Mouse (Mus musculus) forebrain, postnatal 0 days (tissue): Measurements from ENCODE around the gene Nphs1. TPM values are rescaled to one million over a fixed set of nuclear protein-coding genes. Genes with fewer than 3 reads are reported as not detected.
A peak's percentile ranks its signal among the peaks of the same experiment; 100 is the strongest.

Experiments used
- ATAC-seq: fragments of 200-750 bp; cut with Nextera tagmentation; 2 replicates; pipeline ENCODE4 v1.8.0; 2017; ENCODE audit warnings: mild to moderate bottlenecking, moderate library complexity
- DNase-seq: peaks from one replicate; pipeline ENCODE4 v3.0.0-alpha.2; 2015
- H3K27ac ChIP-seq: fragments of 300-500 bp; sonication (generic); 2 replicates; pipeline ENCODE4 v1.5.1; 2014; ENCODE audit warnings: low read depth, mild to moderate bottlenecking, antibody characterized with exemption, low read length, moderate library complexity, mixed read lengths
- H3K27me3 ChIP-seq: fragments of 300-500 bp; sonication (generic); 2 replicates; pipeline ENCODE4 v1.6.1; 2014; ENCODE audit warnings: mild to moderate bottlenecking, low read length, mixed read lengths; ENCODE audit not compliant: insufficient read depth
- H3K36me3 ChIP-seq: fragments of 300-500 bp; sonication (generic); 2 replicates; pipeline ENCODE4 v1.6.1; 2014; ENCODE audit warnings: mild to moderate bottlenecking, moderate library complexity; ENCODE audit not compliant: insufficient read depth
- H3K4me1 ChIP-seq: fragments of 300-500 bp; sonication (generic); 2 replicates; pipeline ENCODE4 v1.6.1; 2014; ENCODE audit warnings: antibody characterized with exemption; ENCODE audit not compliant: insufficient read depth
- H3K4me2 ChIP-seq: fragments of 300-500 bp; sonication (generic); 2 replicates; pipeline ENCODE4 v1.6.1; 2014; ENCODE audit warnings: low read depth, mild to moderate bottlenecking, moderate library complexity
- H3K4me3 ChIP-seq: fragments of 300-500 bp; sonication (generic); 2 replicates; pipeline ENCODE4 v1.5.1; 2014; ENCODE audit warnings: low read depth, low read length, mixed read lengths
- H3K9ac ChIP-seq: fragments of 300-500 bp; sonication (generic); 2 replicates; pipeline ENCODE4 v1.6.1; 2014; ENCODE audit warnings: mild to moderate bottlenecking
- H3K9me3 ChIP-seq: fragments of 300-500 bp; sonication (generic); 2 replicates; pipeline ENCODE4 v1.6.1; 2016; ENCODE audit warnings: low read length
- CTCF ChIP-seq: sonication (generic); IDR thresholded peaks from 2 replicates; pipeline ENCODE4 v1.5.1; 2016; ENCODE audit warnings: antibody characterized with exemption, control low read depth, low read depth
- WGBS: fragments of 180-500 bp; shearing (Covaris S2); extraction: QIAGEN DNeasy Blood & Tissue Kit; methylation state at CpG from one replicate; pipeline ENCODE4 v1.1.7; 2014; 5-methylcytosine and 5-hydroxymethylcytosine counted together
- polyA plus RNA-seq: library from polyadenylated mRNA; unstranded; fragments of >200 nt; fragmentation: Nextera tagmentation; extraction: Ambion mirVana; gene quantifications from 2 replicates; pipeline ENCODE4 v1.2.1, GENCODE M21; 2015
- total RNA-seq: library from RNA; depleted of rRNA; stranded (reverse); fragments of >200 nt; gene quantifications from 2 replicates; pipeline ENCODE4 v1.2.3, GENCODE M21; 2014; rRNA removed

The Nphs1 gene
- total and polyA plus RNA-seq, 2 experiments from 2014 or later, result 0.06 TPM; not detected in 1

- Histone ChIP-seq H3K9me3 (no peaks in the 10 kb centered on the region), H3K9ac (no peak overlapping the region), H3K4me1 (0 out of 2 replicates have a peak, but pooled peaks cover 3% of the 10 kb centered on the region), H3K27ac (no peak overlapping the region), H3K27me3 (no peaks in the 10 kb centered on the region), H3K4me3 (no peak overlapping the region), H3K36me3 (peaks cover 91% of the 10 kb centered on the region), H3K4me2 (no peak overlapping the region)
- DNase-seq (no peak), ATAC-seq (no peak)
- WGBS, result 81% methylated on average over 14 of the region's 14 CpGs
- TF ChIP-seq CTCF, result no peak
Measured at GRCm38 (mm10) chr7:30526981-30527380, 68.9 kb downstream of the Nphs1 start.

- Histone ChIP-seq H3K9me3 (no peaks in the 10 kb centered on the region), H3K9ac (no peak overlapping the region), H3K4me3 (no peak overlapping the region), H3K4me1 (peaks cover 20% of the 10 kb centered on the region), H3K36me3 (peaks cover 66% of the 10 kb centered on the region), H3K27ac (no peak overlapping the region), H3K27me3 (no peaks in the 10 kb centered on the region), H3K4me2 (0 out of 2 replicates have a peak overlapping the region, but pooled peaks have one; percentile 2)
- 79% methylated on average over 9 of the region's 9 CpGs for WGBS
- DNase-seq (no peak), ATAC-seq (no peak)
- TF ChIP-seq CTCF, result no peak
Measured at GRCm38 (mm10) chr7:30531291-30531815, 73.2 kb downstream of the Nphs1 start.

- Histone ChIP-seq H3K4me2 (peak overlapping the region; percentile 83), H3K27me3 (no peaks in the 10 kb centered on the region), H3K4me1 (peaks cover 20% of the 10 kb centered on the region), H3K36me3 (peaks cover 51% of the 10 kb centered on the region), H3K9me3 (no peaks in the 10 kb centered on the region), H3K9ac (peak overlapping the region; percentile 94), H3K27ac (0 out of 2 replicates have a peak overlapping the region, but pooled peaks have one; percentile 15), H3K4me3 (peak overlapping the region; percentile 88)
- DNase-seq (no peak), ATAC-seq (no peak)
- no peak for TF ChIP-seq CTCF
- WGBS, result 8% methylated on average over 8 of the region's 8 CpGs
Measured at GRCm38 (mm10) chr7:30532931-30533330, 74.8 kb downstream of the Nphs1 start.

GRCm38 (mm10) chr7:30533941-30534632, 76.0 kb downstream of the Nphs1 start:
- Histone ChIP-seq H3K36me3 (peaks cover 39% of the 10 kb centered on the region), H3K4me3 (peak overlapping the region; percentile 88), H3K4me2 (peak overlapping the region; percentile 83), H3K9me3 (no peaks in the 10 kb centered on the region), H3K27me3 (no peaks in the 10 kb centered on the region), H3K27ac (peak overlapping the region; percentile 94), H3K9ac (peak overlapping the region; percentile 94), H3K4me1 (peaks cover 20% of the 10 kb centered on the region)
- peak; percentile 65 for DNase-seq
- peak; percentile 41 for ATAC-seq
- TF ChIP-seq CTCF, result no peak
- WGBS, result 2% methylated on average over 25 of the region's 26 CpGs

- ATAC-seq, result peak; percentile 90
- peaks cover 20% of the 10 kb centered on the region for H3K4me1 ChIP-seq
- peak within 1 kb of the TSS; percentile 88 for H3K4me3 ChIP-seq
- H3K27me3 ChIP-seq, result no peaks in the 10 kb centered on the region
- H3K27ac ChIP-seq, result peak within 1 kb of the TSS; percentile 94
- peak within 1 kb of the TSS; percentile 94 for H3K9ac ChIP-seq
- H3K4me2 ChIP-seq, result peak within 1 kb of the TSS; percentile 83
- H3K36me3 ChIP-seq, result peaks cover 38% of the 10 kb centered on the region
- DNase-seq, result peak; percentile 99
- no peaks in the 10 kb centered on the region for H3K9me3 ChIP-seq
- WGBS, result 3% methylated on average over 43 of the region's 84 CpGs
- no peak for TF ChIP-seq CTCF
Measured at GRCm38 (mm10) chr7:30534633-30535577, 76.8 kb downstream of the Nphs1 start, which contains the start of gene Arhgap33. Gene Arhgap33, minus strand, starts transcription at chr7:30535060.

Other genes with a start within 250 kb of the Nphs1 start
Only the 30 nearest of the 34 such genes appear.
- 0.52 TPM in 1 of 2 replicates, not detected in the other for gene Thap8, start 178.2 kb upstream of the Nphs1 start, total RNA-seq
- 0.45 TPM in 2 replicates for gene Thap8, start 178.2 kb upstream of the Nphs1 start, polyA plus RNA-seq
- 2.0 and 3.2 TPM in 2 replicates for gene Wdr62, start 177.9 kb upstream of the Nphs1 start, total RNA-seq
- 2.7 and 2.9 TPM in 2 replicates for gene Wdr62, start 177.9 kb upstream of the Nphs1 start, polyA plus RNA-seq
- gene Clip3, start 166.6 kb upstream of the Nphs1 start, total RNA-seq, result 105 and 108 TPM in 2 replicates
- gene Clip3, start 166.6 kb upstream of the Nphs1 start, polyA plus RNA-seq, result 178 and 186 TPM in 2 replicates
- gene Alkbh6, start 149.6 kb upstream of the Nphs1 start, total RNA-seq, result 70.5 and 74.1 TPM in 2 replicates
- gene Alkbh6, start 149.6 kb upstream of the Nphs1 start, polyA plus RNA-seq, result 117 and 127 TPM in 2 replicates
- gene Syne4, start 143.5 kb upstream of the Nphs1 start, total RNA-seq, result 5.2 and 6.5 TPM in 2 replicates
- gene Syne4, start 143.5 kb upstream of the Nphs1 start, polyA plus RNA-seq, result 1.8 and 4.5 TPM in 2 replicates
- gene E130208F15Rik, start 136.6 kb upstream of the Nphs1 start, total RNA-seq, result 0.52 TPM in 1 of 2 replicates, not detected in the other
- gene E130208F15Rik, start 136.6 kb upstream of the Nphs1 start, polyA plus RNA-seq, result 0.31 TPM in 1 of 2 replicates, not detected in the other
- 9.8 and 14.6 TPM in 2 replicates for gene Sdhaf1, start 134.4 kb upstream of the Nphs1 start, total RNA-seq
- gene Sdhaf1, start 134.4 kb upstream of the Nphs1 start, polyA plus RNA-seq, result 18.4 and 20.7 TPM in 2 replicates
- gene Lrfn3, start 95.5 kb upstream of the Nphs1 start, total RNA-seq, result 25.2 and 28.0 TPM in 2 replicates
- gene Lrfn3, start 95.5 kb upstream of the Nphs1 start, polyA plus RNA-seq, result 16.4 and 20.3 TPM in 2 replicates
- gene Tyrobp, start 44.6 kb upstream of the Nphs1 start, total RNA-seq, result 14.5 and 25.6 TPM in 2 replicates
- gene Tyrobp, start 44.6 kb upstream of the Nphs1 start, polyA plus RNA-seq, result 44.2 and 52.5 TPM in 2 replicates
- gene Hcst, start 38.5 kb upstream of the Nphs1 start, total RNA-seq, result 1.1 TPM in 1 of 2 replicates, not detected in the other
- gene Hcst, start 38.5 kb upstream of the Nphs1 start, polyA plus RNA-seq, result 0.41 and 0.87 TPM in 2 replicates
- 1.6 and 3.4 TPM in 2 replicates for gene Nfkbid, start 36.6 kb upstream of the Nphs1 start, total RNA-seq
- gene Nfkbid, start 36.6 kb upstream of the Nphs1 start, polyA plus RNA-seq, result 1.1 and 1.7 TPM in 2 replicates
- 705 and 834 TPM in 2 replicates for gene Aplp1, start 12.8 kb upstream of the Nphs1 start, total RNA-seq
- gene Aplp1, start 12.8 kb upstream of the Nphs1 start, polyA plus RNA-seq, result 863 and 867 TPM in 2 replicates
- 0.46 and 2.1 TPM in 2 replicates for gene Kirrel2, start 625 bp upstream of the Nphs1 start, total RNA-seq
- 0.07 and 0.11 TPM in 2 replicates for gene Kirrel2, start 625 bp upstream of the Nphs1 start, polyA plus RNA-seq
- not detected in 2 replicates for gene Prodh2, start 35.3 kb downstream of the Nphs1 start, total RNA-seq
- not detected in 2 replicates for gene Prodh2, start 35.3 kb downstream of the Nphs1 start, polyA plus RNA-seq
- gene Arhgap33, start 76.7 kb downstream of the Nphs1 start, total RNA-seq, result 52.4 and 58.5 TPM in 2 replicates
- 128 and 145 TPM in 2 replicates for gene Arhgap33, start 76.7 kb downstream of the Nphs1 start, polyA plus RNA-seq
- 2.9 and 4.1 TPM in 2 replicates for gene Hspb6, start 93.9 kb downstream of the Nphs1 start, total RNA-seq
- 12.7 and 14.0 TPM in 2 replicates for gene Hspb6, start 93.9 kb downstream of the Nphs1 start, polyA plus RNA-seq
- gene Proser3, start 94.0 kb downstream of the Nphs1 start, total RNA-seq, result 9.0 and 14.8 TPM in 2 replicates
- 2.2 and 3.8 TPM in 2 replicates for gene Proser3, start 94.0 kb downstream of the Nphs1 start, polyA plus RNA-seq
- 16.0 and 19.2 TPM in 2 replicates for gene Lin37, start 101.5 kb downstream of the Nphs1 start, total RNA-seq
- gene Lin37, start 101.5 kb downstream of the Nphs1 start, polyA plus RNA-seq, result 49.5 and 53.0 TPM in 2 replicates
- gene U2af1l4, start 105.0 kb downstream of the Nphs1 start, total RNA-seq, result 48.8 and 74.3 TPM in 2 replicates
- gene U2af1l4, start 105.0 kb downstream of the Nphs1 start, polyA plus RNA-seq, result 117 and 129 TPM in 2 replicates
- 5.5 and 9.9 TPM in 2 replicates for gene Gm49396, start 105.0 kb downstream of the Nphs1 start, total RNA-seq
- 3.4 and 5.3 TPM in 2 replicates for gene Gm49396, start 105.0 kb downstream of the Nphs1 start, polyA plus RNA-seq
- gene Psenen, start 105.3 kb downstream of the Nphs1 start, total RNA-seq, result 70.9 and 90.7 TPM in 2 replicates
- gene Psenen, start 105.3 kb downstream of the Nphs1 start, polyA plus RNA-seq, result 141 and 161 TPM in 2 replicates
- 1.2 TPM in 1 of 2 replicates, not detected in the other for gene Igflr1, start 107.1 kb downstream of the Nphs1 start, total RNA-seq
- gene Igflr1, start 107.1 kb downstream of the Nphs1 start, polyA plus RNA-seq, result 2.3 and 3.2 TPM in 2 replicates
- gene Kmt2b, start 130.4 kb downstream of the Nphs1 start, total RNA-seq, result 31.2 and 31.5 TPM in 2 replicates
- 3.8 and 5.2 TPM in 2 replicates for gene Kmt2b, start 130.4 kb downstream of the Nphs1 start, polyA plus RNA-seq
- gene Zbtb32, start 140.6 kb downstream of the Nphs1 start, total RNA-seq, result not detected in 2 replicates
- 0.08 and 0.17 TPM in 2 replicates for gene Zbtb32, start 140.6 kb downstream of the Nphs1 start, polyA plus RNA-seq
- 0.29 and 0.38 TPM in 2 replicates for gene Upk1a, start 154.5 kb downstream of the Nphs1 start, total RNA-seq
- 0.42 and 0.62 TPM in 2 replicates for gene Upk1a, start 154.5 kb downstream of the Nphs1 start, polyA plus RNA-seq
- 292 and 602 TPM in 2 replicates for gene Cox6b1, start 167.8 kb downstream of the Nphs1 start, total RNA-seq
- gene Cox6b1, start 167.8 kb downstream of the Nphs1 start, polyA plus RNA-seq, result 1,225 and 1,355 TPM in 2 replicates
- not detected in 2 replicates for gene Etv2, start 177.5 kb downstream of the Nphs1 start, total RNA-seq
- not detected in 2 replicates for gene Etv2, start 177.5 kb downstream of the Nphs1 start, polyA plus RNA-seq
- 150 and 156 TPM in 2 replicates for gene Rbm42, start 192.0 kb downstream of the Nphs1 start, total RNA-seq
- gene Rbm42, start 192.0 kb downstream of the Nphs1 start, polyA plus RNA-seq, result 148 and 160 TPM in 2 replicates
- gene Haus5, start 206.7 kb downstream of the Nphs1 start, total RNA-seq, result 16.3 and 18.5 TPM in 2 replicates
- 17.7 and 18.3 TPM in 2 replicates for gene Haus5, start 206.7 kb downstream of the Nphs1 start, polyA plus RNA-seq
- not detected in 2 replicates for gene Pmis2, start 213.3 kb downstream of the Nphs1 start, total RNA-seq
- not detected in 2 replicates for gene Pmis2, start 213.3 kb downstream of the Nphs1 start, polyA plus RNA-seq